Mouse (Mus musculus) cerebellum, adult (tissue): Measurements from ENCODE around the gene Cacul1.

Source experiments
- ATAC-seq: cut with Nextera tagmentation; 2 replicates; pipeline ENCODE4 v1.9.2; 2017; ENCODE audit warnings: mild to moderate bottlenecking, moderate library complexity, mixed read lengths; ENCODE audit not compliant: insufficient number of reproducible peaks, low FRiP score, low TSS enrichment

Gene Cacul1

GRCm38 (mm10) chr19:60531897-60532296 is 48.9 kb downstream of the Cacul1 start:
- ATAC-seq, result no peak

- no peak for ATAC-seq
Observed at GRCm38 (mm10) chr19:60530171-60530570, 50.7 kb downstream of the Cacul1 start.

- ATAC-seq, result no peak
Observed at GRCm38 (mm10) chr19:60529302-60529701, 51.5 kb downstream of the Cacul1 start.

GRCm38 (mm10) chr19:60528602-60529001 is 52.2 kb downstream of the Cacul1 start:
- no peak for ATAC-seq

GRCm38 (mm10) chr19:60526876-60527275 is 53.9 kb downstream of the Cacul1 start:
- no peak for ATAC-seq

- ATAC-seq, result no peak
Observed at GRCm38 (mm10) chr19:60525086-60525485, 55.7 kb downstream of the Cacul1 start.

- ATAC-seq, result no peak
Observed at GRCm38 (mm10) chr19:60524678-60525077, 56.1 kb downstream of the Cacul1 start.

GRCm38 (mm10) chr19:60520131-60520530 is 60.7 kb downstream of the Cacul1 start:
- ATAC-seq, result no peak

GRCm38 (mm10) chr19:60515064-60515463 is 65.8 kb downstream of the Cacul1 start:
- ATAC-seq, result no peak

GRCm38 (mm10) chr19:60513431-60513830 is 67.4 kb downstream of the Cacul1 start:
- ATAC-seq, result no peak

- ATAC-seq, result no peak
Observed at GRCm38 (mm10) chr19:60500209-60500608, 80.6 kb downstream of the Cacul1 start.

GRCm38 (mm10) chr19:60497171-60497570 is 83.7 kb downstream of the Cacul1 start:
- ATAC-seq, result no peak

- ATAC-seq, result no peak
Observed at GRCm38 (mm10) chr19:60495772-60496171, 85.1 kb downstream of the Cacul1 start.

GRCm38 (mm10) chr19:60489566-60489965 is 91.3 kb downstream of the Cacul1 start:
- 0 out of 2 replicates have a peak, but pooled peaks have one; percentile 31 for ATAC-seq

- no peak for ATAC-seq
Observed at GRCm38 (mm10) chr19:60485261-60485660, 95.6 kb downstream of the Cacul1 start.

GRCm38 (mm10) chr19:60478859-60479258 is 102.0 kb downstream of the Cacul1 start:
- ATAC-seq, result no peak

- ATAC-seq, result no peak
Observed at GRCm38 (mm10) chr19:60477788-60478187, 103.0 kb downstream of the Cacul1 start.
